Mouse (Mus musculus): Measurements from ENCODE around the gene Scrn2.

Gene Scrn2

DNA sequence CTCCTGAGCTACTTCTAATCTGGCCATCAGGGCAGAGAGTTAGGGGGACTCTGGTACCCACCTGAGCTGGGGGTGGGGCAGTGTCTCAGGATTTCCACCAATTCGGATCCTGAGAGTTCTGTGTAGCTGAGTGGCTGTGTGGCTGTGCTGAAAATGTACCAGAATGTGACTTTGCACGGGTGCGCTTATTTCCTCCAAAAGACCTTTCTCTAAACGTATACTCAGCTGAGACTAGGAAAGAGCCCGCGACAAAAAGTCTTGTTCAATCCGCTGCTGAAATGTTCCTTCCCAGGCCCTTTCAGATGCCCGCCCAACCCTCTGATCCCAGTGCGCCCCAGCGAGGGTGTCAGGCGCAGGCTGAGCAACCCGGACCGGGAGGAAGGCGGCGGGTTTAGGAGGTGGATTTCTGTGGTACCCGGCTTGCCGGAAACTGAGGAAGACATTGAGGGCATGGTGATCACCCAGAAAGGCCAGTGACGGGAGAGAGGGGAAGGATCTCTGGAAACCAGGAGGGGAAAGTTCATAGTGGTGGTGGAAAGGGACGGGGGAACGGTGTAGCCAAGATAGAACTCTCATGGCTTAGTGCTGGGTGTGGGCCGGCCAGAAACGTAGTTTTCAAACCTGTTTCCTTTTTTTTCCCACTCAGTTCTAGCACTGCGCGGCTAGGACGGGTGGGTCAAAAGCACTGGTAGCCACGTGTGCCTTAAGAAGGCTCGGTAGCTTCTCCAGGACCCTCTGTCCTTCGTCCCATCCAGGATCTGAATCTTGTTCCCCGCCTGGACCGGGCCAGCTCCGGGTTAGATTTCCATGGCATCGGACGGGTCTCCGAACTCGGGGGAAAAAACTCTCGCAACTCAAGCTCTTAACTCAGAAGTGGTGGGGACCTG lies 11.8 kb upstream of the Scrn2 start:
- peak; percentile 53 for DNase-seq (ENCODE audit: low read depth)

- peak; percentile 74 for DNase-seq (ENCODE audit: low read depth)
Measured at GRCm38 (mm10) chr11:97018583-97019344, 11.0 kb upstream of the Scrn2 start.

- DNase-seq (ENCODE audit: low read depth) = no peak
Measured at GRCm38 (mm10) chr11:97019345-97019708, 10.4 kb upstream of the Scrn2 start.

GRCm38 (mm10) chr11:97021121-97021765 lies 8.5 kb upstream of the Scrn2 start:
- peak; percentile 62 for DNase-seq (ENCODE audit: low read depth)

DNA sequence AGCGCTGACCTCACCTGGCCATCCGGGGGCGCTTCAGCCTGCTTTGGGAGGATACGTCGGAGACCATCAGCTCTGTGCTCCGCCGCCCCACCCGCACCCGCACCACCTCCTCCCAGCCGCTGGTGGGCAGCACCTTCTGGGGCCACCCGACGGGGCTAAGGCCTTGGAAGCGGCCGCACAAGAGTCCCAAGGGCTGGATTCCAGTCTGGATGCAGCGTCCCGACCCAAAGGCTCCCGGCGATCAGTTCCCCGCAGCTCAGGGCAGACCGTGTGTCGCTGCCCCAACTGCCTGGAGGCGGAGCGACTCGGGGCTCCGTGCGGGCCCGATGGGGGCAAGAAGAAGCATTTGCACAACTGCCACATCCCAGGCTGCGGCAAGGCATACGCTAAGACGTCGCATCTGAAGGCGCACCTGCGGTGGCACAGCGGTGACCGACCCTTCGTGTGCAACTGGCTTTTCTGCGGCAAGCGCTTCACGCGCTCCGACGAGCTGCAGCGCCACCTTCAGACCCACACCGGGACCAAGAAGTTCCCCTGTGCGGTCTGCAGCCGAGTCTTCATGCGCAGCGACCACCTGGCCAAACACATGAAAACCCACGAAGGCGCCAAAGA lies 7.8 kb upstream of the Scrn2 start:
- peak; percentile 88 for DNase-seq (ENCODE audit: low read depth)

DNA sequence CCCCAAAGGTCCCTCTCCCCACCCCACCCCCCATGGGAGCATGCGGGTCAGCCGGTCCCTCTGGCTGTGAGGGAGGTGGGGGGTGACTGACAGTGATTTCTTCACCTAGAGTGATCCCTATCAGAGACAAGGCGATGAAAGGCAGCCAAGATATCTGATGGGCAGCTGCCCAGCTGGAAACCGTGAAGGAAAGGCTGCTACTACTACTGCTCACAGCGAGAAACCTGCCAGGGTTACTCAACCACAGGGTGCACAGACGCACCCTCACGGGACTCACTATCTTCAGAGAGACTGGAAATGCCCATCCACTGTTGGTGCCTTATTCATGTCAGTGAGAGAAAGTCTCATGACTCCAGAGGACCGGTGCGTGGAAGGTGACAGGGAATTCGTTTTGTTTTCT lies 4.8 kb upstream of the Scrn2 start:
- DNase-seq (ENCODE audit: low read depth) = no peak

- peak; percentile 95 for DNase-seq (ENCODE audit: low read depth)
Measured at GRCm38 (mm10) chr11:97025721-97026344, 3.9 kb upstream of the Scrn2 start.

GRCm38 (mm10) chr11:97030426-97030825 lies 688 bp downstream of the Scrn2 start:
- DNase-seq (ENCODE audit: low read depth) = no peak

GRCm38 (mm10) chr11:97031977-97032376 lies 2.2 kb downstream of the Scrn2 start:
- no peak for DNase-seq (ENCODE audit: low read depth)

DNA sequence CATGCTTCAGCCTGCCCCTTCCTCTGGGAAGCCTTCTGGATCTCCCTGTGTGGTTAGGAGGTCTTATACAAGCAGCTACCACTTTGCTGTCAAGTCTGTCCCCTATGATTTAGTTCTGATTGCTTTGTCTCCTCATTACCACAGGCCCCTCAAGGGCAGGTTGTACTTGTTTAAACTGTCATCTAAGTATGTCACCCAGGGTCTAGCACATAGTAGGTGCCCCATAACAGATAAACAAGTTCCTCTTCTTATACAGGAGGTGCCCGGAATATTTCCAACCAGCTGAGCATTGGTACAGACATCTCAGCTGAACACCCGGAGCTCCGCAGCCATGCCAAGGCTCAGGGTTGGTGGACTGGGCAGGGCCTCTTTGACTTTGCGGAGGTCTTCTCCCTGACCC lies 2.8 kb downstream of the Scrn2 start:
- no peak for DNase-seq (ENCODE audit: low read depth)

GRCm38 (mm10) chr11:97033781-97034180 lies 4.0 kb downstream of the Scrn2 start:
- DNase-seq (ENCODE audit: low read depth) = no peak

DNA sequence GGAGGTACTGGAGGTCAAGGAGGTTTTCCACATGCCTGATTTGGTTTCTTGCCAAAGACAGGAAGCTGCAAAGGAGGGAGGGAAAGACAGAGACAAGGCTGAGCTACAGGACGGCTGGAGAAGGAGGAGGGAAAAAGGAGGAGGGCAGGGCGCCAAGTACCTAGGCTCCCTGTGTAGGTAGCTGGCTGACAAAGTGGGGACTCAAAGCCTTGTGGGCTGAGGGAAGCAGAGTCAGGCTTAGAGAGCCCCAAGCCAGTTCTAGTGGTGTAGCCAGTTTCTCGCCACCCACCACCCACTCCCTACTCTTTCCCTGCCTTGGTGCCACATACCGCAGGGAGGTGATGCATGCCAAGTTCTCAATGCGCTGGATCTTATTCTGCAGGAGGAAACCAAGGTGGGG lies 6.4 kb downstream of the Scrn2 start:
- no peak for DNase-seq (ENCODE audit: low read depth)

DNA sequence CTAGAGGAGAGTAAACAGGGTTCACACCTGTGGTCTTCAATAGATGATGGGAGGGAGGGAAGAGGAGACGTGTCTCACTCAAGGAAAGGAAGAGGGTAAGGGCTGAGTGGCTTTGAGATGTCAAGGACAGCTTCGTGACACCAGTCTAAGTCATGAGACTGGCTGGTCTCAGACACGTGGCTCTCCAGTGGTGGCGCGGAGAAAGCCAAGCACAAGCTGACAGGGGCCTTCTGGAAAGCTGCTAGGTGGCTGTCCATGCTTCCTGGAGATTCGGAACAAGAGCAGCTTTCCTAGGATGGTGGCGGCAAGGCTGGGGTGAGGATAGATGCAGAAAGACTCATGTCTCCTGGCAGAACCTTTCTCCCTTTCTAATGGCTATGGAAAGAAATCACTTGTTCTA lies 9.1 kb downstream of the Scrn2 start:
- DNase-seq (ENCODE audit: low read depth) = no peak

GRCm38 (mm10) chr11:97040301-97041021 lies 10.7 kb downstream of the Scrn2 start:
- DNase-seq (ENCODE audit: low read depth) = no peak

DNA sequence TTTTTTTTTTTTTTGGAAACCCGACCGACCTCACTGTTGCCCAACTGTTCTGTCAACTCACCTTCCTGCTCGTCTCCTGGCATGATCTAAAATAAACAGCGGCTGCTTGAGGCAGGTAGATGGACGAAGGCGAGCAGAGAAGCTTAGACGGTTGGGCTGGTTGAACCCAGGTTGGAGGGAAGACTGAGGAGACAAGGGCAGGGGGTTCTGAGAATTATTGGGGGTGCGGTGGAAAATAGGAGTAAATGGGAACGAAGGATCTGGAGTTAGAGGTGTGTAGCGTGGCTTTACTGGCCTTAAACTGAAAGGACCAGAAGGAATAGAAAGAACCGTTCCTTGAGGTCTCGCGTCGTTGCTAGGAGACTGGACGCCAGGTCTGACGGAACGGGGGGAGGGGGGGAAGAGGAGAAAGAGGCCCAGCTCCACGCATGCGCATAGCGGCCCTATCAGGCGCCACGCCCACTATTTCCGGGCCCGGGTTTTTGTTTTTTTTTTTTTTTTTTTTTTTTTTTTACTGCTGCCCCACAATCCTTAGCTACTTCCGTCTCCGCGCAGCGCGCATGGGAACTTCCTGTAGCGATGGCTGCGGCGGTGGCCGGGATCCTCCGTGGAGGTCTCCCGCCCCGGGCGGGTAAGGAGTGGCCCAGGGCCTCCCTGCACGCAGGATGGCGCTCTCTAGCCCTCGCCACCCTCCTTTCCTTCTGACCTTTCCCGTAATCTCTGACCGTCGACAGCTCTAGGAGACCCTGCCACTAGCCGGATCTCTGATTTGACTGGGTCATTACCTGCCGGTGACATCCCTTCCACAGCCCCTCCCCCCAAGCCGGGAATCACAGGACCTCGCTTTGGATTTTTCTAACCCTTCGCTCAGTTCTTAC lies 11.5 kb downstream of the Scrn2 start, which contains the start of the genes Lrrc46 and Mrpl10:
Lrrc46 (minus strand) TSS at position 386 of the 878 bp plus-strand sequence.
Mrpl10 (plus strand) TSS at position 539 of the 878 bp plus-strand sequence.
- DNase-seq (ENCODE audit: low read depth) = peak; percentile 99

GRCm38 (mm10) chr11:97044902-97045301 lies 15.2 kb downstream of the Scrn2 start:
- no peak for DNase-seq (ENCODE audit: low read depth)

DNA sequence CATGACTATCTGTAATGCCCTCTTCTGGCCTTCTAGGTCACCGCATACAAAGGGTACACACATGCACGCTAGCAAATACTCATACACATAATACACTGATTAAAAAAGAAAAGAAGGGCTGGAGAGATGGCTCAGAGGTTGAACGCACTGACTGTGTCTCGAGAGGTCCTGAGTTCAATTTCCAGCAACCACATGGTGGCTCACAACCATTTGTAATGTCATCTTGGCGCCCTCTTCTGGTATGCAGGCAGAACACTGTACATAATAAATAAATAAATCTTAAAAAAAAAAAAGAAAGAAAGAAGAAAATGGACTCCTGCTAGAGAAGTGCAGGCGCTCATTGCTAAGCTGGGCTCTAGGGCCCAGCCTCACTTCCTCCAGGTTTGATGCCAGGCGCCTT lies 16.1 kb downstream of the Scrn2 start:
- peak; percentile 74 for DNase-seq (ENCODE audit: low read depth)

GRCm38 (mm10) chr11:97048090-97048650 lies 18.4 kb downstream of the Scrn2 start:
- no peak for DNase-seq (ENCODE audit: low read depth)

- DNase-seq (ENCODE audit: low read depth) = no peak
Measured at GRCm38 (mm10) chr11:97049492-97050085, 19.9 kb downstream of the Scrn2 start.
